Mouse (Mus musculus): ENCODE data around the gene Gm42791. TPM values are rescaled to one million over a fixed set of nuclear protein-coding genes. Genes with fewer than 3 reads are reported as not detected.

Gene Gm42791
- total RNA-seq, 2 experiments from 2014 or later: 2.1 to 5.3 TPM

DNA sequence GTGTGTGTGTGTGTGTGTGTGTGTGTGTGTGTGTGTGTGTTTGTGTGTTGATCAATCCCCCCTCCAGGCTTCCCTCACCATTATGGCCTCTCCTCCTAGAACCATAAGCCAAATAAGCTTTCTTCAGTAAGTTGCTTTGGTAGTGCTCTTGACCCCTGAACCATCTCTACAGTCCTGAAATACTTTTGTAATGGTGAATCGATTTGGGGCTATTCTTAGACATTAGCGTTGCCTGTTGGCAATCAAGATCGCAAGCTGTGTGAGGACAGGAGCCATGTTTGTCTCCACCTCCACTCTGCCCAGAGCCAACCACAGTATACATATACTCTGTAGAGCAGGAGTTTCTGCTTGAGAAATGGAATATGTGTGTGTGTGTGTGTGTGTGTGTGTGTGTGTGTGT lies 14.2 kb upstream of the Gm42791 start:
- DNase-seq (ENCODE audit: low spot score): no peak

DNA sequence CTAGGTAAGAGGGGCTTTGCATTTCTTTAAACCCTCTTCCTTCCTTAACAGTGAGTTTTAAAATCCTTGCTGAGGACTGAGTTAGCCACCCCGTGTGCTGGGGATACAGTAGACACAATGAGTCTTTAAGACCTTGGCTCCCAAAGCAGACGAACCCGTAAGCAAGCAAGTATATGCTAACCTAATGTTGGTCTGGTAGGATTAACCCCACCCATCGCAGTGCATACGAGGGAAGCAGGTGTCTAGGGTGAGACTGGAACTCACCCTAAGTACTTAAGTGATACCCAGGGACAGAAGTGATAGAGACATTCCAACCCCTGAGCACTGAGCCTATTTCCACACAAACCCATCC lies 12.3 kb upstream of the Gm42791 start:
- DNase-seq (ENCODE audit: low spot score): no peak

DNA sequence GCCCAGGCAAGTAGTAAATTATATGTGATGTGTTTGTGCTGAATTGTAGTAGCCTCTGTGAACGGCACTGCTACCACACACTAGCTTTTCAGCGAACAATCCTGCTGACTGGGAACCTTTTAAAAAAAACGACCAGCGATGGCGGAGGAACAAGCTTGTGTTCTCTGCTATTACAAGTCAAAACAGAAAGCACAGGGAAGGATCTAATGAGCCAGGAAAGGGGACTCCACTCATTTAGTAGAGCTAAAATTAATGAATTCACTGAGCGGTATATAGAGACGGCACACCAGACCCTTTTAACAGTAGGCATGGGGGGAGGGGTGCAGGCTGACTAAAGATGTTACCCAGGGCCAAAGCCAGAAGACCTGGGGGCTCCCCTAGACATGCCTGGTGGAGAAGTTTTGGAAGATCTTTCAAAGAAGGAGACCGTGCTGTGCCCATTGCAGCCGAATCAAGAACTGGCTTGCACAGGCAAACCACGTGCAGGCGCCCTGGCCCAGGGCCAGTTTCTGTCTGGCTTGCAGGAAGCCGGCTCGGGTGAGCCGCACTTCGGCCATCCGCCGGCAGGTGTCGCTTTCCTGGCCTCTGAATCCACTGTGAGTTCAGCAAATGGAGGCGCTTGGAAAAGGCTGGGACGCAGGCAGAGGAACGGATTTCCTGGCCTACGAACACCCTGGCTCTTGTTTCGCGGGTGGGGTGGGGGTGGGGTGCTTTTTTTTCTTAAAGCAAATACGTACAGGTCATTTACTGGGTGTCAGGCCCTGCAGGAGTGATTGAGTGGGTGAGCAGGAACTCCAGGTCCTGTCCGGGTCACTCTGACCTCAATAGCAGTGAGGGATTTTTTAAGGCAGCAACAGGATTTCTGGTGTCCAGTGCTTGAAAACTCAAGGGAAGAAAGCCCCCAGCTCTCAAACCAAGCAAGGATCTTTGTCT lies 11.7 kb upstream of the Gm42791 start:
- peak; percentile 100 for DNase-seq (ENCODE audit: low spot score)

DNA sequence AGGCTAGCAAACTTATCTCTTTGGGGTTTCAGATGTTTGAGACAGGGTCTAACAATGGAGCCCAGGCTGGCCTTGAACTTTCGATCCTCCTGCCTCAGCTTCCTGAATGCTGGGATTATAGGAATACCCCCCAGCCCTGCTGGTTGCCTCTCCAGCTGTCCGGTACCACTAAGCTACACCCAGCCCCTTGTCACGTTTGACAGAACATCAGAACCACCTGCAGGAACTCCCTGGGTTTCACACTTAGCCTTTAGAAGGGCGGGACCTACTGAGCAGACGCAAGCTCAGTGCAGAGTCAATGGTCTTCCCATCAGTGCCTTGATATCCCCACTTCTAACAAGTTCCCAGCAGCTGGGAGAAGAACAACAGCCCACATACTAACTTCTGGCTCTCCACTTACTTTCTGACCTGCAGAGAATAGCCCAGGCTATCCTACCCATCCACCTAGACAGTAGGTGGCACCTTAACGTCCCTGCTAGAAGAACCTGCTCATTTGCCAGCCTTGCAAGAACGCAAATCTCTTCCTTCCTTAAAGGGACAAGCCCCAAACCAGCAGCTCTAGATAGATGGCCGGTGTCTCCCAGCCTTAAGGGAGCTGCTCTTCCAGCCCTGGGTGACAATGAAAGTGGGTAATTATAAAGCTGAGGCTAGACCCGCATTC lies 10.9 kb upstream of the Gm42791 start:
- DNase-seq (ENCODE audit: low spot score): no peak

DNA sequence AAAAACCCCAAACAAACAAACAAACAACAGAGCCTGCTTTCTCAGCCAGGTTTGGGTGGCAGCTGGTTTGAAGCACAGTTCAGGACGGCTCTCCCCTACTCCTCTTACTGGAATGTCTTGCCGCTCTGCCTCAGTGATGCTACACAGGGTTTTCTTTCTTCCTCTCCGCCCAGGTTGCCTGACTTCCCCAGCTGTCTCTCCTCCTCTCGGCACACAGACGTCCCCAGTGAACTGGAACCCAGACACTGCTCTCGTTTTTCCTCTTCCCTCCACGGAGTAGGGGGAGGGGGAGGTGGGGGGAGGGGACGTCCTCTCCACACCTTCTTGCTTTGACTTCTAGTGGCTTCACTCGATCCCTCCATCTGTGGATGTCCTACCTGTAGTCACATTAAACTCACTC lies 10.1 kb upstream of the Gm42791 start:
- no peak for DNase-seq (ENCODE audit: low spot score)

DNA sequence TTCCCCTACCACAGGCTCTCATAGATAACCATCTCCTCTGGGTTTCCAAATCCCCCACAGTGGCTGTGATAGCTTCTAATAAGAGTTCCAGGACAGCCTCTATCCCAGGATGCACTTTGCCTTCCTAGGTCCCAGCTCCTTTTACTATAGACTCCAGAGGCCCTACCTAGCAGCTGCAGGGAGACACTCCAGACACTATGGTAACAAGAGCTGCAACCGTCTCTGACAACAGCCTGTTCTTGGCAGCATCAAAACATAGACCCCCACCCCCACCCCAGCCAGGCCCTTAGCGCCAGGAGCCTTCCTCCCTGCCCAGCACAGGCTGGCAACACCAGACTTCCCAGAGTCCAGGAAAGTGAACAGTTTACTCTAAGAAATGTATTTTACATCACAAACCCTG lies 8.2 kb upstream of the Gm42791 start:
- DNase-seq (ENCODE audit: low spot score): no peak

DNA sequence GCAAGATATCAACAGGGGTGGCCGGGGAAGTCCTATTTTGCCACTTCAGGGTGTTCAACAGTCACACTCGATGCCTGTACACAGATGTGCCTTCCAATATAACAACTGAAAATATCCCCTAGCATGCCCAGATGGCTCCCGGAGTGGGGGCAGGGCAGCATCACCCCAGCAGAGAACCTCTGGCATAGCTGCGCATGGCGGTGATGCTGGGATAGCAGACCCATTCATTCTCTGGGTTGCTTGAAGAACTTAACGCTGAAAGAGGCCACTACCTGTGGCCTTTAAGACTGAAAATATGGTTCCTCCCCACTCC lies 7.8 kb upstream of the Gm42791 start:
- no peak for DNase-seq (ENCODE audit: low spot score)

DNA sequence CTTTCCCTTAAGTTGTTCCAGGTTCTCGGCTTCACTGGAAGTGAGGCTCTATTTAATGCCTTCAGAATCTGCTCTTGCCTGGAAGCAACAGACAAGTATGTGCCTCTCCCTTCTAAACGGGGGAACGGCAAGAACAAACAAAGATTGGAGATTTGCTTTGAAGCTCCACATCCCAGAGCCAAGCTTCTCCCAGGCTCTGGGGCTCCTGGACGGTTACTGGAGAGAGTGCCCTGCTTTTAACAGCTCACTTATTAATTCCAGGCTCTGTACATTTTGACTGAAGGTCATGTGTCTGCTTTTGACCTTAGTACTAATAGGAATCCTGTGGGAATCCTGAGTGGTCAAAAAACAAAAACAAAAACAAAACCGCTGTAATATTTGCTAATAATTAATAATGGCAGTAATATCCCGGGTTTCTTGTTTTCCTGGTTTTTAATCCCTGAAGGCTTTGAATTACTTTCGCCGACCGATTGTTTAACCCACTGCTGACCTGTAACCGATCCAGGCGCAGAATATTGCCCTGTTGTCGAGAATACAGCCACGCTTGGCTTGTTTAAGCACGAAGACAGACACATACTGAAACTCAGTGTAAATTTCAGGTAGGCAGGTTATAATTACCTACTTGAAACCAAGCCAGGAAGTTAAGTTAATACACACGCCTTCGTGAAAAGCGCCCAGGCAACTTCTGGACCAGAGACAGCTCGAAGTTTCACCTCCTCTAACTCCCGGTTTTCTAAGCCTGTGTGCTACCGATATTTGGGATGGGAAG lies 7.3 kb upstream of the Gm42791 start:
- no peak for DNase-seq (ENCODE audit: low spot score)

DNA sequence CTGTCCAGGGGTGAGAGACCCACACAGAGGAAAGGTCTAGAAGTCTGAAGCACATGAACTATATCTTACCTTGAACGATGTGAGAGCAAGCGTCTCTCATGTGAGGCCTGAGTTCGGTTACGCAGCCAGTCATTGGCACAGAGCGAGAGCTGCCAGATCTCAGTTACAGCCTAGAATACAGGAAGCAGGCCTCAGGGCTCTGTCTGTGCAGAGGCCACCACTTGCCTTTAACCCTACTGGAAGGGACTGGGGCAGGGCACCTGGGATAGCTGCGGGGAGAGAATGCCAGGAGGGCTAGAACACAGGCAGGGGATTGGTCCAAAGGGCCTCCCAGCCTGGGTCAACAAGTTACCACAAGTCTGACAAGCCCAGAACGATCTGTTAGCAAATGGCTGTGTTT lies 4.9 kb upstream of the Gm42791 start:
- no peak for DNase-seq (ENCODE audit: low spot score)

DNA sequence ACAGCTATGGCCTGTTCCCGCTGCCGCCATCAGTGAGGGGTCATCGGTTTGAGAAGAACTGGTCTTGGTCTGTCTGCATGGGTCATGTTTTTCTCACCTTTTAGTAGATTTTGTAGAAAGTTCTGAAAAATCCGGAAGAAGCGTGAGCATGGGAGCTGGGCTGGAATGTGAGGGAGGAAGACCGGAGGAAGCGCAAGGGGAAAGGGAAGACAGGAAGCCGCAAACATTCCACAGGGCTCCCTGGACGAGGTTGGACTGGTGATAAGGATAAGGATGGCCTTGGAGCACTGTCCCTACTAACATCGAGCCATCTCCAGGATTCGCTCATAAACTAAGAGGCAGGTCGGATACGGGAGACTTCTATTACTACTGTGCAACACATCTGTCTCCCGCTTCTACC lies 3.6 kb upstream of the Gm42791 start:
- no peak for DNase-seq (ENCODE audit: low spot score)

DNA sequence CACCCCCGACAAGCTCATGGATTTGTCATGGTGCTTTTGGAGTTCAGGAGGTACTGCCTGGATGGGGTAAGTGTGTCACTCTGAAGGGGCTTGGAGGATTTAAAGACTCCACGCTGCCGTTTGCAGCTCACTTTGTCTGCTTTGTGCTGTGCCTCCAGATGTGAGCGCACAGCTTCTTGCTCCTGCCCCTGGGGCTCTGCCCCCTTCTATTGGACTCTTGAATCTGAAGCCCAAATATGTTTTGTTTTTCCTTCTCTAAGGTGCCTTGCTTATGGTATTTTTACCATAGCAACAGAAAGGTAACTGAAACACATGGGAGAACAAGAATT lies 1.7 kb upstream of the Gm42791 start:
- DNase-seq (ENCODE audit: low spot score): no peak

DNA sequence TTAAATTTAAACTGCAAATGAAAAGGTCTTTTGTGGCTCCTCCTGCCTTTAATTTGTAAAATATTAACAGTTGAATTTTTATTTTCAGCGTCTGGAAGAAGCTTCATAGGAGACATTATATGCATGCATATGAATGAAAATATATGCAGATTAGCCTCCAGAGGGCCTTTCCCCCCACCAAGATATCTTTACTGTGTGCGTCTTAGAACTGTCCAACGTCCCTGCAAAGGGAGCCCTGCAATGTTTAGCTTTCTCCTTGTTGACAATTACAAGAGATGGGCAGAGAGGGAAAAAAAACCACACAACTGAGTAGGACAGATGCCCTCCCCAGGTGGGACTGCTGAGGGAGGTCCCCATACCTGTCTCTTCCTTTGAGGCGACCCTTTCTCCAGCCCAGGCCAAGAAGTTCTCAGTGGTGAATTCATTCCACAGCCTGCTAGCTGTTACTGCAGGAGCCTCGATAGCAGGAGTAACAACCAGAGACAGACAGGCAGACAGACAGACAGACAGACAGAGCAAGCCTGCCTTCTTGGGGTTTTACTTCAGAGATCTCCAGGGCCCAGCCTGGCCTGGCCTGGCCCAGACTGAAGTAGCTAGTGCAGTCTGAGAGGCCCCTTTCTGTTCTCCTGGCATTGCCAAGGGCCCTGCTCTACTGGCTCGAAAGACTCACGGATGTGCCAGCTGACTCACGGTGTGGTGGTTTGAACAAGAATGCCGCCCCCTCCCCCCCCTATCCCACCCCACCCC lies 1.2 kb upstream of the Gm42791 start:
- no peak for DNase-seq (ENCODE audit: low spot score)

DNA sequence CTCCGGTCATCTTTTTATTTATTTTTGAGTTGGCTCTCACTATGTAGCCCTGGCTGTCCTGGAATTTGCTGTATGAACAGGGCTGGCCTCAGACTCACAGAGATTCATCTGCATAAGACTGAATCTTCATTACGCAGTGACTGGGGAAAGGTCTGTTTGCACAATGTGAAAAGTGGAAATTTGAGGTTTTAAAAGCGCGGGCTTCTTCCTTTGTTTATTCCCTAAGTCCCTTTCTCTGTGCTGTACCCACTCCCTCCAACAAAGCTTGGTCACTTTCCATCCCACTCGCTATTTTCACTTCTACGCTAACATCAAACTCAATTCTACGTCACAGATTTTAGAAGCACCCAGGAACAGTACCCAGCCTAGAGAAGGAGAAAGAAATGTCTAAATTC lies 639 bp downstream of the Gm42791 start:
- no peak for DNase-seq (ENCODE audit: low spot score)

DNA sequence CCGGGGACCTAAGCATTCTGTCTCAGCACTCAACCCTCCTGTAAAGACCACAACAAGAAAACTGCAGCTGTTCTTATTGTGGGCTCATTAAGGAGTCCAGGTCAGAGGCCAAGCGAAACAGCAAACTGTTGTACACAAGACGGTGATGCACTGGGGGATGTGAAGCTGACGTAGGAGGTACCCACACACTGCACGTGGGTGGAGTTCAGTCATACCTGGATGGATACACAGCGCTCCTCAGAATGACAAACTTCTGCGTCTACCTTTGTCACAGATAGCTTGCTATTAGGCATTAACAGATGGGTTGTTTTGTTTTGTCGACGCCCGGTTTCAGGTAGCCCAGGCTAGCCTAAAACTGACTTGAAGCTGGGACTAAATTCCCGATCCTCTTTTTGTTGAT lies 2.3 kb downstream of the Gm42791 start:
- DNase-seq (ENCODE audit: low spot score): no peak

DNA sequence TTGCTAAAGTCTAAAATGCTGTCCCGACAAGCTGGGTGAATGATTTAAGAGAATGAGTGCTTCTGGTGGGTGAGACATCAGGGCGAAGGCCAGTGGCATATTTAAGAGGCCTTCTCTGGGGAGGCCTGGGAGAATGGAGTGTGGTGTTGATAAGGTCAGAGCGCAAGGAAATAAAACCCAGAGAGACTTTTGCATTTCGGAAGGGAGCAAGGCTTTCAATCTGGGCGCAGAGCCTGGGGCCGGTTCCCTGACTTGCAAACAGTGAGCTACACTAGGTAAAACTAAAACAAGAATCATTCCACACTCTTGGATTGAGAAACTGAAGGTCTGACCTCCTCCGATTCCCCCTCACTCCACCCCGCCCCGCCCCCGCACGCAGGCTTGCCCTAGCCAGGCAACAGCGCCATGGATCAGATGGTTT lies 4.0 kb downstream of the Gm42791 start:
- no peak for DNase-seq (ENCODE audit: low spot score)

DNA sequence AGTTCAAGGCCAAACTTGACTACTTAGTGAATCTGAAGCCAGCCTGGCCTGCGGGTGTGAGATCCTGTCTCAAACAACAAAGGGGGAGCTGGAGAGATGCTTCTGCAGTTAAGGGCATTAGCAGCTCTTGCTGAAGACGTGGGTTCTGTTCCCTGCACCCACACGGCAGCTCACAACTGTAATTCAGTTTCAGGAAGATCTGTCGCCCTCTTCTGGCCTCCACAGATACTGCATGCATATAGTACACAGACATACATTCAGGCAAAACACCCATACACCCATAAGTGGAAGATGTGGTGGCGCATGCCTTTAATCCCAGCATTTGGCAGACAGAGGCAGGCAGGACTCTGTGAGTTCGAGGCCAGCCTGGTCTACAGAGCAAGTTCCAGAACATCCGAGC lies 5.5 kb downstream of the Gm42791 start:
- no peak for DNase-seq (ENCODE audit: low spot score)

DNA sequence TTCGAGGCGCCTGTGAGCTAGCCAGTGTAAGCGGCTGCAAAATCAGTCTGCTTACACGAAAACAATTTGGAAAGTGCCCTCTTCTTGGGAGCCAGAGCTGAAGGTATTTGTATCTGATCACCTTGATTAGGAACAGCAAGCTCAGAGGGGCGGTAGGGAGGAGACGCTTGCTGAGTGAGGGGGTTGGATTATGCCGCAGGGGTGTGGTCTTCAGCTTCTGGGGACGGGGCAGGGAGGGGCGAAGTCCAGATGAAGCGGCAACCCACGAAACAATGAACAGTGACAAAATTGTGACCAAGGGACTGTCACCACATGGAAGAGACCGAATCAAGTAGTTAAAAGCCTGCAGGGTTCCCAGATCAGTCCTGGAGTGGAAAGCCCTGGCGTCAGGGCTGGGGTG lies 10.0 kb downstream of the Gm42791 start:
- DNase-seq (ENCODE audit: low spot score): no peak

DNA sequence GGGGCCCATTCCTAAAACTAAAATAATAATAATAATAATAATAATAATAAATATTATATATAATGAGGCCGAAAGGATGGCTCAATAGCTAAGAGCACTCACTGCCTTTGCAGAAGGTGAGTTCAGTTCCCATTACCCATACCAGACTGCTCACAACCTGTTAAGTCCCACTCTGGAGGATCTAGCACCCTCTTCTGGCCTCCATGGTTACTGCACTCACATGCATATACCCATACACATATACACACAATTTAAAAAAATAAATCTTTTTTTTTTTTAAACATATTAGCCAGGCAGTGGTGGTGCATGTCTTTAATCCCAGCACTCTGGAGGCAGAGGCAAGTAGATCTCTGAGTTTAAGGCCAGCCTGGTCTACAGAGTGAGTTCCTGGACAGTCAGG lies 11.3 kb downstream of the Gm42791 start:
- no peak for DNase-seq (ENCODE audit: low spot score)

DNA sequence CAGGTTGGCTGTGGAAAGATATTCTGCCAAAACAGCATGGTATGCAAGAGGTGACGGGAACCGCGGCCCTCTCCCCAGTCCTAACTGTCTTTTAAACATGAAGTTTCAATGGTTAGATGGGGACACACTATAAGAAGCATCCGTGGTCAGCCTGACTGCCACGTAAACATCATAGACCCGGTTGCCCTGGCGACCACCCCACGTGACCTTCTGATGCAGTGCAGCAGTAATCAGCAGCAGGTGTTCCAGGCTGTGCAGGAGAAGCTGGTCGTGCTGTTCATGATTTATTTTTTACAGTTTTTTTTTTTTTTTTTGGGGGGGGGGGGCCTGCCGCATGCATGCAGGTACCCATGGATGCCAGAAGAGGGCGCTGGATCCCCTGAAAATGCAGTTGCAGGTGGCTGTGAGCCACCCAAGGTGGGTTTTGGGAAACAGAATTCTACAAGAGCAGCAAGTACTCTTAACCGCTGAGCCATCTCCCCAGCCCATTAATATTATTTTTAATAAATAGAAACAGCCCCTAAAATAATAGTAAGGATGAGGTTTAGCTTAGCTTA lies 11.8 kb downstream of the Gm42791 start:
- DNase-seq (ENCODE audit: low spot score): no peak

DNA sequence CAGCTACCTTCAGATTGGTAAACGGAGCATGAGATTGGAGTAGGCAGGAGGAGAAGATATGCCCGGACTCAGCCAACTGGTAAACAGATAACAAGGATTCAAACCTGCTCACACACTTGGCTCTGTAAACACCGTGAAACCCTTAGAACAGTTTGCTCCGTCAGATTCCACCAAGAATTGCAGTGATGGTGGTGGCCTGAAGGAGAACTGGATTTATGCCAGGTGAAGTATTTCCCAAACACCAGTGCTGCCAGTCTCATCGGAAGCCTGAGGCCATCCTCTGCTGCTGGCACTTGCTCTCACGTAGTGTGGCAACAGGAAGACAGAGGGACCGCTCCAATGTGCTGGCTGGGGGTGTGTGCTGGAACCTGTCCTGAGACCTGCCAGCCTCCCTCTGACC lies 12.6 kb downstream of the Gm42791 start:
- no peak for DNase-seq (ENCODE audit: low spot score)

DNA sequence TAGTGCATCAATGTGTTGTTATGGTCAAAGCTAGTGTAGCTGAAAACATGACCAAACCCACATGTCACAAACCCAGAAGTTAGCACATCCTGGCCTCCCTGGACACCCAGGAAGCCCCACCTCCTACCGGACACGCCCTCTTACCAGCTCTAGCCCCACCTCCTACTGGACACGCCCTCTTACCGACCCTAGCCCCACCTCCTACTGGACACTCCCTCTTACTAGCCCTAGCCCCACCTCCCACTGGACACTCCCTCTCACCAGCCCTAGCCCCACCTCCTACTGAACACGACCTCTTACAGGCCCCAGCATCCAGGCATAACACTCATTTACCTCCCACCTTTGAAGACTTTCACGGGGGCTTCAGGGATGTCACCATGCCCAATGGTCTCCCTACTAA lies 14.3 kb downstream of the Gm42791 start:
- DNase-seq (ENCODE audit: low spot score): peak; percentile 34

All from gastrocnemius, adult 18-20 months (tissue).